Mouse (Mus musculus): Measurements from ENCODE around the gene Ttc37. TPM values are rescaled to one million over a fixed set of nuclear protein-coding genes. Genes with fewer than 3 reads are reported as not detected.
A peak's percentile ranks its signal among the peaks of the same experiment; 100 is the strongest.

Gene Ttc37
- polyA plus RNA-seq, 1 experiment: 6.9 TPM

- no peak overlapping the region for H3K27ac ChIP-seq (ENCODE audit: insufficient read depth, low read depth, low read length)
- TF ChIP-seq CTCF (conservative IDR thresholded peaks at IDR 0.05; ENCODE audit: insufficient read depth, insufficient read length, low read depth, low read length) (no peak), POLR2A (IDR thresholded peaks at IDR 0.05; ENCODE audit: low read depth, low read length) (no peak)
- no peak overlapping the region for H3K4me3 ChIP-seq (ENCODE audit: insufficient read depth, low read depth, low read length)
- no peak for DNase-seq
- no peaks in the 10 kb centered on the region for H3K4me1 ChIP-seq (ENCODE audit: control insufficient read depth, insufficient read depth, low read length)
- H3K27me3 ChIP-seq (replicated peaks; ENCODE audit: control insufficient read depth, insufficient read depth, low read length): no peaks in the 10 kb centered on the region
- peaks cover 5% of the 10 kb centered on the region for H3K36me3 ChIP-seq (ENCODE audit: control insufficient read depth, insufficient read depth, low read length)
- WGBS: 80% methylated on average over 18 of the region's 18 CpGs
These were observed 10.7 kb downstream of the Ttc37 start for GRCm38 (mm10) chr13:76109069-76109824.

GRCm38 (mm10) chr13:76128799-76129198 lies 30.3 kb downstream of the Ttc37 start:
- peaks cover 8% of the 10 kb centered on the region for H3K36me3 ChIP-seq (ENCODE audit: control insufficient read depth, insufficient read depth, low read length)
- DNase-seq: no peak
- H3K4me3 ChIP-seq (ENCODE audit: insufficient read depth, low read depth, low read length): no peak overlapping the region
- TF ChIP-seq POLR2A (IDR thresholded peaks at IDR 0.05; ENCODE audit: low read depth, low read length): no peak
- no peak for TF ChIP-seq CTCF (conservative IDR thresholded peaks at IDR 0.05; ENCODE audit: insufficient read depth, insufficient read length, low read depth, low read length)
- no peaks in the 10 kb centered on the region for H3K4me1 ChIP-seq (ENCODE audit: control insufficient read depth, insufficient read depth, low read length)
- H3K27me3 ChIP-seq (replicated peaks; ENCODE audit: control insufficient read depth, insufficient read depth, low read length): no peaks in the 10 kb centered on the region
- WGBS: 90% methylated on average over 4 of the region's 4 CpGs
- no peak overlapping the region for H3K27ac ChIP-seq (ENCODE audit: insufficient read depth, low read depth, low read length)

- Histone ChIP-seq H3K4me1 (ENCODE audit: control insufficient read depth, insufficient read depth, low read length) (no peaks in the 10 kb centered on the region), H3K27me3 (replicated peaks; ENCODE audit: control insufficient read depth, insufficient read depth, low read length) (no peaks in the 10 kb centered on the region), H3K27ac (ENCODE audit: insufficient read depth, low read depth, low read length) (no peak overlapping the region), H3K36me3 (ENCODE audit: control insufficient read depth, insufficient read depth, low read length) (peaks cover 11% of the 10 kb centered on the region), H3K4me3 (ENCODE audit: insufficient read depth, low read depth, low read length) (no peak overlapping the region)
- 84% methylated on average over 4 of the region's 4 CpGs for WGBS
- TF ChIP-seq POLR2A (IDR thresholded peaks at IDR 0.05; ENCODE audit: low read depth, low read length) (no peak), CTCF (conservative IDR thresholded peaks at IDR 0.05; ENCODE audit: insufficient read depth, insufficient read length, low read depth, low read length) (no peak)
- no peak for DNase-seq
These were observed 33.9 kb downstream of the Ttc37 start for GRCm38 (mm10) chr13:76132415-76132814.

- Histone ChIP-seq H3K4me3 (ENCODE audit: insufficient read depth, low read depth, low read length) (no peak overlapping the region), H3K27me3 (replicated peaks; ENCODE audit: control insufficient read depth, insufficient read depth, low read length) (no peaks in the 10 kb centered on the region), H3K4me1 (ENCODE audit: control insufficient read depth, insufficient read depth, low read length) (no peaks in the 10 kb centered on the region), H3K27ac (ENCODE audit: insufficient read depth, low read depth, low read length) (no peak overlapping the region), H3K36me3 (ENCODE audit: control insufficient read depth, insufficient read depth, low read length) (peaks cover 8% of the 10 kb centered on the region)
- TF ChIP-seq POLR2A (IDR thresholded peaks at IDR 0.05; ENCODE audit: low read depth, low read length) (no peak), CTCF (conservative IDR thresholded peaks at IDR 0.05; ENCODE audit: insufficient read depth, insufficient read length, low read depth, low read length) (no peak)
- DNase-seq: no peak
- 62% methylated on average over 3 of the region's 3 CpGs for WGBS
These were observed 40.3 kb downstream of the Ttc37 start for GRCm38 (mm10) chr13:76138862-76139261.

- DNase-seq: peak; percentile 56
- no peaks in the 10 kb centered on the region for H3K27me3 ChIP-seq (replicated peaks; ENCODE audit: control insufficient read depth, insufficient read depth, low read length)
- 70% methylated on average over 12 of the region's 12 CpGs for WGBS
- no peaks in the 10 kb centered on the region for H3K4me1 ChIP-seq (ENCODE audit: control insufficient read depth, insufficient read depth, low read length)
- H3K4me3 ChIP-seq (ENCODE audit: insufficient read depth, low read depth, low read length): no peak overlapping the region
- no peak overlapping the region for H3K27ac ChIP-seq (ENCODE audit: insufficient read depth, low read depth, low read length)
- TF ChIP-seq POLR2A (IDR thresholded peaks at IDR 0.05; ENCODE audit: low read depth, low read length) (no peak), CTCF (conservative IDR thresholded peaks at IDR 0.05; ENCODE audit: insufficient read depth, insufficient read length, low read depth, low read length) (no peak)
- H3K36me3 ChIP-seq (ENCODE audit: control insufficient read depth, insufficient read depth, low read length): peaks cover 9% of the 10 kb centered on the region
These were observed 42.7 kb downstream of the Ttc37 start for GRCm38 (mm10) chr13:76141117-76141808.

GRCm38 (mm10) chr13:76150483-76150882 lies 51.9 kb downstream of the Ttc37 start:
- no peaks in the 10 kb centered on the region; the same call in 1 of the 2 replicates for H3K27me3 ChIP-seq (replicated peaks; ENCODE audit: control insufficient read depth, insufficient read depth, low read length)
- no peaks in the 10 kb centered on the region for H3K4me1 ChIP-seq (ENCODE audit: control insufficient read depth, insufficient read depth, low read length)
- TF ChIP-seq POLR2A (IDR thresholded peaks at IDR 0.05; ENCODE audit: low read depth, low read length) (no peak), CTCF (conservative IDR thresholded peaks at IDR 0.05; ENCODE audit: insufficient read depth, insufficient read length, low read depth, low read length) (peak; percentile 21; the same call in 1 of the 2 replicates)
- peaks cover 9% of the 10 kb centered on the region for H3K36me3 ChIP-seq (ENCODE audit: control insufficient read depth, insufficient read depth, low read length)
- WGBS: 80% methylated on average over 5 of the region's 5 CpGs
- H3K4me3 ChIP-seq (ENCODE audit: insufficient read depth, low read depth, low read length): no peak overlapping the region
- no peak overlapping the region for H3K27ac ChIP-seq (ENCODE audit: insufficient read depth, low read depth, low read length)
- DNase-seq: no peak

- peak; percentile 12 for DNase-seq
- Histone ChIP-seq H3K36me3 (ENCODE audit: control insufficient read depth, insufficient read depth, low read length) (peaks cover 17% of the 10 kb centered on the region), H3K4me3 (ENCODE audit: insufficient read depth, low read depth, low read length) (no peak overlapping the region), H3K4me1 (ENCODE audit: control insufficient read depth, insufficient read depth, low read length) (no peaks in the 10 kb centered on the region), H3K27me3 (replicated peaks; ENCODE audit: control insufficient read depth, insufficient read depth, low read length) (no peaks in the 10 kb centered on the region), H3K27ac (ENCODE audit: insufficient read depth, low read depth, low read length) (no peak overlapping the region)
- WGBS: 73% methylated on average over 3 of the region's 3 CpGs
- TF ChIP-seq CTCF (conservative IDR thresholded peaks at IDR 0.05; ENCODE audit: insufficient read depth, insufficient read length, low read depth, low read length): no peak
- TF ChIP-seq POLR2A (IDR thresholded peaks at IDR 0.05; ENCODE audit: low read depth, low read length): no peak
These were observed 58.6 kb downstream of the Ttc37 start for GRCm38 (mm10) chr13:76157099-76157498.

Data from kidney, adult 2 months (tissue).